Mouse (Mus musculus) embryonic fibroblast, embryonic 13.5 days (primary cell): ENCODE results near the gene Msmp. TPM values are rescaled to one million over a fixed set of nuclear protein-coding genes. Genes with fewer than 3 reads are reported as not detected.

Experiments used
- H3K27ac ChIP-seq: 2 replicates; pipeline ENCODE4 v1.5.1; 2012; ENCODE audit warnings: low read length, control low read depth, inconsistent platforms; ENCODE audit not compliant: insufficient read depth
- H3K4me1 ChIP-seq: 2 replicates; pipeline ENCODE4 v1.6.1; 2011; ENCODE audit warnings: low read length; ENCODE audit not compliant: control insufficient read depth, insufficient read depth
- H3K4me3 ChIP-seq: 2 replicates; pipeline ENCODE4 v1.5.1; 2011; ENCODE audit warnings: mild to moderate bottlenecking, control low read depth, low read length; ENCODE audit not compliant: insufficient read depth
- CTCF ChIP-seq: IDR thresholded peaks from 2 replicates; pipeline ENCODE4 v1.5.1; 2011; ENCODE audit warnings: mild to moderate bottlenecking, control low read depth, low read length, moderate library complexity, borderline replicate concordance; ENCODE audit not compliant: insufficient read depth
- POLR2A ChIP-seq: IDR thresholded peaks from 2 replicates; pipeline ENCODE4 v1.6.1; 2011; ENCODE audit warnings: low read depth, mild to moderate bottlenecking, control low read depth, low read length, moderate library complexity
- polyA plus RNA-seq: library from polyadenylated mRNA; stranded (reverse); fragments of >200 nt; gene quantifications from 2 replicates; pipeline ENCODE4 v1.2.4, GENCODE M21; 2011; ENCODE audit warnings: low read depth; ENCODE audit not compliant: missing spikeins, insufficient read length

Gene Msmp
- polyA plus RNA-seq, 1 experiment = not detected

- no peak overlapping the region for H3K4me3 ChIP-seq
- TF ChIP-seq CTCF (no peak), POLR2A (no peak)
- H3K27ac ChIP-seq = no peak overlapping the region
- peaks cover 4% of the 10 kb centered on the region for H3K4me1 ChIP-seq
Measured at GRCm38 (mm10) chr4:43593453-43593852, 9.2 kb upstream of the Msmp start.

GRCm38 (mm10) chr4:43591961-43592360 lies 7.7 kb upstream of the Msmp start:
- TF ChIP-seq POLR2A (no peak), CTCF (no peak)
- Histone ChIP-seq H3K4me3 (no peak overlapping the region), H3K4me1 (no peaks in the 10 kb centered on the region), H3K27ac (no peak overlapping the region)

GRCm38 (mm10) chr4:43591543-43591942 lies 7.2 kb upstream of the Msmp start:
- no peak for TF ChIP-seq POLR2A
- TF ChIP-seq CTCF = no peak
- Histone ChIP-seq H3K27ac (no peak overlapping the region), H3K4me1 (no peaks in the 10 kb centered on the region), H3K4me3 (no peak overlapping the region)

GRCm38 (mm10) chr4:43587681-43588080 lies 3.4 kb upstream of the Msmp start:
- H3K27ac ChIP-seq = no peak overlapping the region
- H3K4me3 ChIP-seq = no peak overlapping the region
- TF ChIP-seq CTCF = no peak
- peak; percentile 34 for TF ChIP-seq POLR2A
- H3K4me1 ChIP-seq = no peaks in the 10 kb centered on the region

- no peak overlapping the region for H3K4me3 ChIP-seq
- no peak for TF ChIP-seq CTCF
- peak; percentile 9; the same call in 1 of the 2 replicates for TF ChIP-seq POLR2A
- no peaks in the 10 kb centered on the region for H3K4me1 ChIP-seq
- no peak overlapping the region for H3K27ac ChIP-seq
Measured at GRCm38 (mm10) chr4:43586411-43586810, 2.1 kb upstream of the Msmp start.

GRCm38 (mm10) chr4:43585682-43586081 lies 1.4 kb upstream of the Msmp start:
- Histone ChIP-seq H3K4me3 (no peak overlapping the region), H3K27ac (no peak overlapping the region), H3K4me1 (no peaks in the 10 kb centered on the region)
- TF ChIP-seq CTCF (no peak), POLR2A (peak; percentile 37; the same call in 1 of the 2 replicates)

GRCm38 (mm10) chr4:43583421-43583820 lies 873 bp downstream of the Msmp start:
- Histone ChIP-seq H3K4me1 (no peaks in the 10 kb centered on the region), H3K27ac (no peak overlapping the region), H3K4me3 (no peak overlapping the region)
- TF ChIP-seq CTCF (no peak), POLR2A (no peak)

GRCm38 (mm10) chr4:43582241-43582640 lies 2.1 kb downstream of the Msmp start:
- no peak overlapping the region for H3K4me3 ChIP-seq
- TF ChIP-seq POLR2A = no peak
- TF ChIP-seq CTCF = no peak
- no peaks in the 10 kb centered on the region for H3K4me1 ChIP-seq
- H3K27ac ChIP-seq = no peak overlapping the region

- Histone ChIP-seq H3K4me3 (no peak overlapping the region), H3K4me1 (peaks cover 5% of the 10 kb centered on the region; the same call in 1 of the 2 replicates), H3K27ac (no peak overlapping the region)
- no peak for TF ChIP-seq CTCF
- TF ChIP-seq POLR2A = no peak
Measured at GRCm38 (mm10) chr4:43581381-43581780, 2.9 kb downstream of the Msmp start.

GRCm38 (mm10) chr4:43580721-43581120 lies 3.6 kb downstream of the Msmp start:
- no peak overlapping the region for H3K27ac ChIP-seq
- TF ChIP-seq POLR2A (no peak), CTCF (no peak)
- H3K4me1 ChIP-seq = peaks cover 5% of the 10 kb centered on the region; the same call in 1 of the 2 replicates

GRCm38 (mm10) chr4:43579731-43580130 lies 4.6 kb downstream of the Msmp start:
- peaks cover 5% of the 10 kb centered on the region; the same call in 1 of the 2 replicates for H3K4me1 ChIP-seq
- TF ChIP-seq CTCF (no peak), POLR2A (no peak)
- no peak overlapping the region for H3K27ac ChIP-seq
- peak overlapping the region; percentile 78 for H3K4me3 ChIP-seq

More at GRCm38 (mm10) chr4:43580721-43581120, 3.6 kb downstream of the Msmp start:
- no peak overlapping the region for H3K4me3 ChIP-seq
